Mouse (Mus musculus) Muller cell, postnatal 12 days (primary cell): ENCODE results near the gene Rbm6.

Experiments used
- DNase-seq: peaks from one replicate; pipeline ENCODE4 v3.0.0-alpha.2; 2015; ENCODE audit errors: inconsistent ontology term

Rbm6 gene

DNA sequence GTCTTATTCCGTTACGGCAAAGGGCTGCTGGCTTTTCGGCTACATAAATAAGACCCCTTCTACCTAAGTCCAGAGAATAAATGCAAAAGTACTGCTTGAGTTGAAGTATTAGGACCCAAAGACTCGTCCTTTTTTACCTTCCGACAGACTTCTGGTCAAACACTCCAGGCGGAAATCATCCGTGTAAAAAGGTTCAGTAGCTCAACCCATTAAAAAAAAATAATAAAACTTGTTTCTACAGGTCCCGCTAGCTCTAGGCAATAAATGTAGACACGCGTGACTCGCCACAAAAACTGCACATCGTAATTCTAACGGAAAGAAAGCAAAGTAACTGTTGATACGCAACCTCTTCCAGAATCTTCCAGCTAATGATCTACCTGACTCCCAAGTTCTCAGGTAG is at the start of gene Rbm6:
Gene Rbm6, minus strand, starts transcription at position 101 of the 400 bp plus-strand sequence.
- DNase-seq, result no peak

DNA sequence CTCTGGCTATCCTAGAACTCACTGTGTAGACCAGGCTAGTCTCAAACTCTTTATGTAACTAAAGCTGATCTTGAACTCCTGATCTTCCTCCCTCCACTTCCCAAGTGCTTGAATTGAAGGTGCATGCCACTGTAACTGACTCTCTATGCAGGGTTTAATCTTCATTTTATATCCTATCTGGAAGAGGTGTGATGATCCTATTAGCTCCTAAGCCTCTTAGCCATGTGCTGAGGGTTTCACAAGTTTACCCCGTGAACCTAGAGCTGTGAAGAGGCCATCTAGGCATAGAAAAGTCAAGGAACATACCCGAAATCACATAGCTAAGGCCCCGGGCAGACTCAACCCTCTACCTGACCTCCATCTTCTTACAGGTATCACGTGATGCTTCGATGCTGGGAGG is 46.4 kb upstream of the Rbm6 start:
- no peak for DNase-seq

DNA sequence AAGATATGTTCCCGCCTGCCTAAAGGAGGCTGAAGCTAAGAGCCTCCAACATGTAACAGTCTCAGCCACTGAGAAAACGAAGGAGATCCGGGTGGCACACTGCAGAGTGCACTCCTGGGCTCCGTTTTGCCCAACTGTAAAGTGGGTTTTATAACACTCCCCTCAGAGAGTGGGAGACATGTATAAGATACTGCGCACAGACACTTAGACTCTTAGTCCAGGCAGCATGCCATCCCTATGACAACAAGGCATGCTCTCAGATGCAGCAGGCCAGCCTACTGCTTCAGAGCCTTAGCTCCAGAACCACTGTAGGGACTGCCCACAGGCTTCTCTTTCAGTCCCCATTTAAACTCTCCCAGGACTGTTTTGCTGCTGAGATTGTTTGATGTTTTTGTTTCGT is 45.8 kb upstream of the Rbm6 start:
- no peak for DNase-seq

- peak; percentile 37 for DNase-seq
These were observed 45.0 kb upstream of the Rbm6 start for GRCm38 (mm10) chr9:107917895-107918608.

GRCm38 (mm10) chr9:107914764-107915420 is 41.9 kb upstream of the Rbm6 start:
- no peak for DNase-seq

- no peak for DNase-seq
These were observed 37.2 kb upstream of the Rbm6 start for GRCm38 (mm10) chr9:107910025-107910769.

DNA sequence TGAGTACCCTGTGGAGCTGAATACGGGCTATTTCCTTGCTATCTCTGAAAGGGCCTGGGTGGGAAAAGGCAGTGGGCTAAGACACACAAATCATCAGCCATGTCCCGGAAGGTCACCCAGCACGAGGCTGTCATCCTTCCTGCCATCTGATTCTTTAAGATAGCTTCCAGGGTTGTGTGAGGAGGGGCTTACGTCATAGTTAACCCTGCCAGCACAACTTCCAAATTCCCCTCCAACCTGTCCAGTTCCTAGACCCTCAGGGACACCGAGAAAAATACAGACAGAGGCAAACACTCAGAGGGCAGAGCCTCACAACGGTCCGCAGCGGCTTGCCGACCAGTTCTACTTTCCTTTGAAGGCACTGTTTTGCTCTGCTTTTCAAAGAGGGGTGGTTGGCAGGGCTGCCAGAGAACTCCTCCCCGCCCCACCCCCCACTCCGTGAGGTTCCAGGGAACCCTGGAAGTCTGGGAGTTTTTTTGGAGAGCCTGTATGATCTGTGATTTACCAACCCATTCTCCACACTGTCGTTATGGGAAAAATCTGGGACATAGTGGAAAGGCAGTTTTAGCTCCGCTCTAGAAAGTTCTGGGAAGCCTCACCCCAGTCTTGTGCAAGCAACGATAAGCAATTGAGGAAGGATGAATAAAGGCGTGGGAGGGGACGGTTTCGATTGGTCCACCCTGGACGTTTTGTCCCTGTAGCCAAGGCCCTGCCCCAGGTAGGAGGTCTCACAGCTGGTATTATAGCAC is 35.5 kb upstream of the Rbm6 start:
- DNase-seq, result no peak

- DNase-seq, result no peak
These were observed 34.7 kb upstream of the Rbm6 start for GRCm38 (mm10) chr9:107907801-107908120.

DNA sequence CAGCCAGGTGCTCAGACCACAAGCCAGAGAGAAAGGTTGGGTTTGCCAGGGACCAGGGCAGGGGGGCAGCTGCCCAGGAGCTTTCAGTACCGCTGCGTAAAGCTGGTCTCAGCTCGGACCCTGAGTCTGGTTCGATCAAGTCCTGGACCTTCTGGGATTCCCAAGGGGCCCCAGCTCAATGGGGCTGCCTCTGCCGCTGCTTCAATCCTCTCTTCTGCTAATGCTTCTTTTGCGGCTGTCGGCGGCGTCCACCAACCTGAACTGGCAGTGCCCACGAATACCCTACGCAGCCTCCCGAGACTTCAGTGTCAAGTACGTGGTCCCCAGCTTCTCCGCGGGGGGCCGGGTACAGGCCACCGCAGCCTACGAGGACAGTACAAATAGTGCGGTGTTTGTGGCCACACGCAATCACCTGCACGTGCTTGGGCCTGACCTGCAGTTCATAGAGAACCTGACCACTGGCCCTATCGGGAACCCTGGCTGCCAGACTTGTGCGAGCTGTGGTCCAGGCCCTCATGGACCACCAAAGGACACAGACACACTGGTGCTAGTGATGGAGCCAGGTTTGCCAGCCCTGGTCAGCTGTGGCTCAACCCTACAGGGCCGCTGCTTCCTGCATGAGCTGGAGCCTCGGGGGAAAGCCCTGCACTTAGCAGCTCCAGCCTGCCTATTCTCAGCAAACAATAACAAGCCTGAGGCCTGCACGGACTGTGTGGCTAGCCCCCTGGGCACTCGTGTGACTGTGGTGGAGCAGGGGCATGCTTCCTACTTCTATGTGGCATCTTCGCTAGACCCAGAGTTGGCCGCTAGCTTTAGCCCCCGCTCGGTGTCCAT is 34.1 kb upstream of the Rbm6 start:
- DNase-seq, result no peak

DNA sequence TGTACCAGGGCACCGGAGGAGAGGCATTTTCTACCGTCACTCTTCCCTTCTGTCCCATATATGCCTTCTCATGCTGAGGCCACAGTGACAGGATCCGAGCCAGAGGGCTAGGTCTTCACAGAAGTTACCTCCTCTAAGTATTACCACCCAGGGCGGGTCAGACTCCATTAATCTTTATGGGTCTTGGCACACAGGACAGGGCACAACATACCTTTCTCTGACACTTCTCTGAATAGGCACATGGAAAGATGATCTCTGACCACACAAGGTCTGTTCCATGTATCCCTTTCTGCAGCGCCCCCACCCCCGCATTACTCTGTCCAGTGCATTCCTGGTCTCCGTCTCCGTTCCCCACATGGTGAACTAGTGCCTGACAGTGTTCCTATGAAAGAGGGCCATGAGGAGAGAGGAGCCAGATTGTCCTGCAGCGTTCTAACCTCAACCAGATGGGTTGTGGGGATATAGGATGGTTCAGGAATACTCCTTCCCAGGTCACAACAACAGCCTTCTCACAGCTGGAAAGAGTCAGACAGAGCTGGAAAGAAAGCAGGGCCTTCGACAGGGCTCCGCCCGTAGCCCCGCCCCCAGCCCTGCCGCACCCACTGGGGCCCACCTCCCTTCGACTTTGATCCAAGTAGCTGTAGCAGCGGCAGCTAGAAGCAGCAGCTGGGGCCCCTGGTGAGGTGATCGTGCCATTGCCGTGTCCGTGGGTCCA is 33.4 kb upstream of the Rbm6 start, which contains the start of gene Mst1r:
Gene Mst1r, plus strand, starts transcription at position 622 of the 715 bp plus-strand sequence.
- peak; percentile 53 for DNase-seq

- peak; percentile 71 for DNase-seq
These were observed 31.7 kb upstream of the Rbm6 start for GRCm38 (mm10) chr9:107904726-107905125.

DNA sequence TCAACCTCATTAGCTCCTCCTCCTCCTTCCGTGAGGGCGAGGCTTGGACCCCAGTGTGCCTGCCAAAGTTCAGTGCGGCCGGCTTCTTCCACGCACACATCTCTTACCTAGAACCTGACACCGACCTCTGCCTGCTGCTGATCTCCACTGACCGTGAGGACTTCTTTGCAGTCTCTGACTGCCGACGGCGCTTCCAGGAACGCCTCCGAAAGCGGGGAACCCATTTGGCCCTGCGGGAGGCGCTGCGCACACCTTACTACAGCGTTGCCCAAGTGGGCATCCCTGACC is 28.5 kb upstream of the Rbm6 start:
- no peak for DNase-seq

DNA sequence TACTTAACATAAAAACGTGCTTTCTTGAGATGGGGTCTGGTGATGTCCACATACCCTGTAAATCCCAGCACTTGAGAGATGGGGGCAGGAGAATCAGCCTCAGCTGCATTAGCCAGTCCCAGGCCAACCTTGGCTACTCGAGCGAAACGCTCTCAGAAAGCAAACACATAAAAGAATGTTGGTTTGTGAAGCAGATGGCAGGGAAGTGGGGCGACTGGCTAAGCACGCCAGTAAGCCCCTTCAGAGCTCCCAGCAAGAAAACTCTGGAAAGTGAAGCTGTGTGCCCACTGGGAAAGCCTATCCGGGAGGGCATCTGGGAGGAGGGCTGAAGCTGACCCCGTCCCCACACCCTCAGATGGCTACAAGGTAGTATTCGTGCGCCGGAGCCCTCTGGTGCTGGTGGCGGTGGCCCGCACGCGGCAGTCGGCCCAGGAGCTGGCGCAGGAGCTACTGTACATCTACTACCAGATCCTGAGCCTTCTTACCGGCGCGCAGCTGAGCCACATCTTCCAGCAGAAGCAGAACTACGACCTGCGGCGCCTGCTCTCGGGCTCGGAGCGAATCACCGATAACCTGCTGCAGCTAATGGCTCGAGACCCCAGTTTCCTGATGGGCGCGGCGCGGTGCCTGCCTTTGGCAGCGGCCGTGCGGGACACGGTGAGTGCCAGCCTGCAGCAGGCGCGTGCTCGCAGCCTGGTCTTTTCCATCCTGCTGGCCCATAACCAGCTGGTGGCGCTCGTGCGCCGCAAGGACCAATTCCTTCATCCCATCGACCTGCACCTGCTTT is 28.0 kb upstream of the Rbm6 start:
- DNase-seq, result peak; percentile 68

- DNase-seq, result no peak
These were observed 26.8 kb upstream of the Rbm6 start for GRCm38 (mm10) chr9:107899855-107900254.

DNA sequence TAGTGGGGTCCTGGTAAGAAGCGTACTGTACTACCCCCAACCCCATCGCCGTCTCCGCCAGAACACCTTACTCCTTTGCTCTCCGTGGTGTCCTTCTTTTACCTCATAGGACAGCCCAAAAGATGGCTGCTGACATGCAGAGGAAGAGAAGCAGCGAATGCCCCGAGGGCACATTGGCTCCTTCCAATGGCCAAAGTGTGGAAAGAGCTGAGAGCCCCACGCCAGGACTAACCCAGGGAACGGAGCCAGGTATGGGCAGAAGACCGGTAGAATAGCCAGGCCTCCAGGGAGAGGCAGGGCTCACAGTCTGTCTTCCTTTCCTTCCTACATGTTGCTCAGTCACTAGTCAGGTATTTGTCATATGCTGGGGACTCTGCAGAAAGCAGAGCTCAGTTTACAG is 25.5 kb upstream of the Rbm6 start:
- DNase-seq, result no peak

DNA sequence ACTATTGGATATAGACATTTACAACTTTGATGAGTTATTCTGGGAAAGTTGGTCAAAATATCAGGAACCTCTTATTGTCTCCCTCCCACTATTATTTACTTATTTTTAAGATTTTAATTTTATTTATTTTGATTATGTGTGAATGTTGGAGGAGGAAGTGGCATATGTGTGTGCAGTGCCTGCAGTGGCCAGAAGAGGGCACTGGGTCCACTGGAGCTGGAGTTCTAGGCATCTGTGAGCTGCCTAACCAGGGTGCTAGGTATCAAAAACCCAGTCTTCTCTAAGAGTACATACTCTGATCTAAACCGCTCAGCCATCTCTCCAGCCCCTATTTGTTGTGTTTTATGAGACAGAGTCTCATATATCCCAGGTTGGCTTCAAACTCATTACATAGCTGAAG is 18.0 kb upstream of the Rbm6 start:
- no peak for DNase-seq

DNA sequence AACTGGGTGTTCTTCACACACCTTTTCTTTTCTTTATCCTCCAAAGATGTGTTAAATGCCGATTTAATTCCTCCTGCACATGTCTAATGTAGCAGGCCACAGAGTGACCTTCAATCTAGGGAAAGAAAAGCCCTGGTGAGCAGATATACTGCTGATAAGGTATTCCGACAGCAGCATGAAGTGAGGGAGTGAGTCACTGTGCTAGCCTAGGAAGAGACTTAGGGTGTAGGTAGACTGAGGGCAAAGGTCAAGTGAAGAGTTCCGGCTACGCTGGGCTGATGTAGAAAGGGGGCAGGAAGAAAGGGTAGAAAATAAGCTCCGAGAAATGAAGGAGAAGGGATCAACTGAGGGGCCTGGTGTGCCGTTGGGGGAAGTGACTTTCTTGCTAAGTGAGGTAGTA is 17.2 kb upstream of the Rbm6 start:
- no peak for DNase-seq

GRCm38 (mm10) chr9:107888267-107888850 is 15.3 kb upstream of the Rbm6 start:
- peak; percentile 77 for DNase-seq

GRCm38 (mm10) chr9:107887804-107888266 is 14.8 kb upstream of the Rbm6 start, which contains the start of gene Mon1a:
Mon1a (plus strand) TSS chr9:107888151.
- peak; percentile 89 for DNase-seq
